Mouse (Mus musculus) cortical plate, adult 2 months (tissue): Measurements from ENCODE around the gene Synpo2.

Experiments
- CTCF ChIP-seq: fragments of 200-500 bp; IDR thresholded peaks from 2 replicates; pipeline ENCODE4 v1.5.1; 2011; ENCODE audit warnings: mild to moderate bottlenecking, control low read depth, low read length; ENCODE audit not compliant: insufficient read depth; ENCODE audit errors: extremely low read depth
- POLR2A ChIP-seq: fragments of 200-500 bp; IDR thresholded peaks from 2 replicates; pipeline ENCODE4 v1.6.1; 2011; ENCODE audit warnings: mild to moderate bottlenecking, low read length, control low read depth; ENCODE audit not compliant: insufficient read depth; ENCODE audit errors: extremely low read depth

DNA sequence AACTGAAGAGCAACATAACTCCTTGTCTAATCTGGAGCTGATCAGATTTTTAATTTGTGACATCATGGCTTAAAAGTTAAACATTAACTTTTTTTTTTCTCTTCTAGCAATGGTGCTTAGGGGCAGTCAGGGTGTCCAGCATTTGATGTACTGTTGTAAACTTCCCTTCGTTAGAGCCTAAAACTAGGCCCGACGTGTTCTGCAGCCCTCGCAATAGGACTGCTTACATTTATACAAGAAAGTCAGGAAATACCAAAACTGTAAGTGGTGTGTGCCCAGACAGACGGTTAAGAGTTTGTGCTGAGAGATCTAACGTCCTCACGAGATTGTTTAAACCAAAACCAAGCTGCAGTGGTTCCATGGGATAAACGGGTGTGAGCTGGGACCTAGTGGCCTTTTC lies 56.4 kb downstream of the Synpo2 start:
- TF ChIP-seq POLR2A, result no peak
- TF ChIP-seq CTCF, result no peak
